Mouse (Mus musculus) lung, postnatal 0 days (tissue): ENCODE data around the gene Usp33. TPM values are rescaled to one million over a fixed set of nuclear protein-coding genes. Genes with fewer than 3 reads are reported as not detected.

Source experiments
- ATAC-seq: fragments of 200-750 bp; cut with Nextera tagmentation; 2 replicates; pipeline ENCODE4 v1.8.0; 2017; ENCODE audit warnings: moderate library complexity
- DNase-seq: peaks from one replicate; pipeline ENCODE4 v3.0.0-alpha.2; 2016; ENCODE audit warnings: low spot score
- H3K27ac ChIP-seq: fragments of 300-500 bp; sonication (generic); 2 replicates; pipeline ENCODE4 v1.5.1; 2014; ENCODE audit warnings: antibody characterized with exemption, mild to moderate bottlenecking, low read length, mixed read lengths
- H3K27me3 ChIP-seq: fragments of 300-500 bp; sonication (generic); replicated peaks from 2 replicates; pipeline ENCODE4 v1.6.1; 2014; ENCODE audit warnings: low read length, mixed read lengths; ENCODE audit not compliant: insufficient read depth
- H3K36me3 ChIP-seq: fragments of 300-500 bp; sonication (generic); 2 replicates; pipeline ENCODE4 v1.6.1; 2014; ENCODE audit warnings: low read length, mixed read lengths; ENCODE audit not compliant: insufficient read depth
- H3K4me1 ChIP-seq: fragments of 300-500 bp; sonication (generic); 2 replicates; pipeline ENCODE4 v1.6.1; 2014; ENCODE audit warnings: antibody characterized with exemption, low read depth, low read length, mixed read lengths; ENCODE audit not compliant: insufficient read depth
- H3K4me2 ChIP-seq: fragments of 300-500 bp; sonication (generic); replicated peaks from 2 replicates; pipeline ENCODE4 v1.6.1; 2014; ENCODE audit warnings: low read depth, mild to moderate bottlenecking, low read length, moderate library complexity, mixed read lengths
- H3K4me3 ChIP-seq: fragments of 300-500 bp; sonication (generic); 2 replicates; pipeline ENCODE4 v1.5.1; 2014; ENCODE audit warnings: low read depth, low read length
- H3K9ac ChIP-seq: fragments of 300-500 bp; sonication (generic); replicated peaks from 2 replicates; pipeline ENCODE4 v1.6.1; 2014; ENCODE audit warnings: low read depth, mild to moderate bottlenecking
- H3K9me3 ChIP-seq: fragments of 300-500 bp; sonication (generic); 2 replicates; pipeline ENCODE4 v1.6.1; 2016; ENCODE audit warnings: low read length, mixed read lengths
- CTCF ChIP-seq: IDR thresholded peaks from 2 replicates; pipeline ENCODE4 v1.5.1; 2016; ENCODE audit warnings: antibody characterized with exemption, mild to moderate bottlenecking
- EP300 ChIP-seq: IDR thresholded peaks from 2 replicates; pipeline ENCODE4 v1.6.1; 2016; ENCODE audit warnings: antibody characterized with exemption, mild to moderate bottlenecking, control low read depth
- WGBS: fragments of 180-500 bp; shearing (Covaris S2); extraction: QIAGEN DNeasy Blood & Tissue Kit; methylation state at CpG from one replicate; pipeline ENCODE4 v1.1.7; 2014; 5-methylcytosine and 5-hydroxymethylcytosine counted together
- polyA plus RNA-seq: library from polyadenylated mRNA; unstranded; fragments of >200 nt; fragmentation: Nextera tagmentation; extraction: Ambion mirVana; gene quantifications from 2 replicates; pipeline ENCODE4 v1.2.1, GENCODE M21; 2015

The Usp33 gene
- polyA plus RNA-seq, 1 experiment from 2014 or later = 43.1 TPM

DNA sequence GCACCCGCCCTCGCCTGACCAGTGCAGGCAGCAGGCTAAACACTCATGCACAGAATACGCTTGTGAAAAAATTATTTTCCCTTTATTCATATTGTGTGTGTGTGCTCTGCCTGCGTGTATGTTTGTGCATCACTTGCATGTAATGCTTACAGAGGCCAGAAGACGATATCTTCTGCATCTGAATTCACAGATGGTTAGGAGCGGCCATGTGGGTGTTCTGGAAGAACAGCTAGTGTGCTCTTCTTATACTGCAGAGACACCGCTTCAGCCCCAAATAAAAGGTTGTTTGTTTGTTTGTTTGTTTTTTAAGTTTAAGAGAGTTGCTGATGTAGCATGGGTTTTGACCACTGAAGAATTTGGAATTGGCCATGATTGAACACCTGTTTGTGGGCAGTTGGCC lies 59.1 kb downstream of the Usp33 start:
- H3K4me3 ChIP-seq = no peak overlapping the region
- H3K9ac ChIP-seq = no peak overlapping the region
- TF ChIP-seq EP300 = no peak
- no peak for TF ChIP-seq CTCF
- DNase-seq = no peak
- no peak overlapping the region for H3K27ac ChIP-seq
- no peaks in the 10 kb centered on the region for H3K9me3 ChIP-seq
- no peak overlapping the region for H3K4me2 ChIP-seq
- no peaks in the 10 kb centered on the region for H3K27me3 ChIP-seq
- no peak for ATAC-seq
- WGBS = 91% methylated on average over 7 of the region's 7 CpGs
- H3K36me3 ChIP-seq = no peaks in the 10 kb centered on the region
- H3K4me1 ChIP-seq = no peaks in the 10 kb centered on the region

DNA sequence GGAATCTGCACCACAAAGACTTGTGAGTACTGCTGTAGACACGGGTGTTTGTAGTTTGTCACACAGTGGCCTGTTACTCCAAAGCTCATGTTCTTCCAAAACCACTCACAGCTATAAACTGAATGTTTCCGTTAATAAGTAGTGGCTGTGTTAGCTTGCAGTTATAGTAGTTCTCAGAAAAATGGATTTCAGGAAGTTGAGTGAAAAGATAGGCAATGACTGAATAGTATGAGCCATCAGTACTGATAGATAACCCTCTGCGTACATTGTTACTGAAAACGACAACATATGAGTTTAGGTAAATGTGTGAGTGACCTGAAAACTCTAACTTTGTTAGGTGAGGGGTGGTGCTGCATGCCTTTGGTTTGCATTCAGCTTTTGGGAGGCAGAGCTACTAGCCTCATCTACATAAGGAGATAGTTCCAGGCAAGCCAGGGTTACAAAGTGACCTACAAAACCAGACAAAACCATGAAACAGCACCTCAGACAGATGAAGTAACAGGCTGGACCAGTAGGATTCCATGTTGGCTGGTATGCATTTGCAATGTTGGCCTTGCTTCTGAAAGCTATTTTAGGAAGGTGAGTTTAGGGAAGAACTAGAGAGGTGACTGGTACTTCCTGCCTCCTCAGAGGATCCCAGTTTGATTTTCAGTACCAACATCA lies 59.8 kb downstream of the Usp33 start:
- WGBS = 57% methylated on average over 4 of the region's 4 CpGs
- Histone ChIP-seq H3K4me2 (no peak overlapping the region), H3K9ac (no peak overlapping the region), H3K36me3 (no peaks in the 10 kb centered on the region), H3K27ac (0 out of 2 replicates have a peak overlapping the region, but pooled peaks have one; percentile 4), H3K27me3 (no peaks in the 10 kb centered on the region), H3K4me1 (no peaks in the 10 kb centered on the region), H3K4me3 (no peak overlapping the region), H3K9me3 (no peaks in the 10 kb centered on the region)
- TF ChIP-seq CTCF (no peak), EP300 (no peak)
- ATAC-seq (no peak; the same call in 1 of the 2 replicates), DNase-seq (no peak)

DNA sequence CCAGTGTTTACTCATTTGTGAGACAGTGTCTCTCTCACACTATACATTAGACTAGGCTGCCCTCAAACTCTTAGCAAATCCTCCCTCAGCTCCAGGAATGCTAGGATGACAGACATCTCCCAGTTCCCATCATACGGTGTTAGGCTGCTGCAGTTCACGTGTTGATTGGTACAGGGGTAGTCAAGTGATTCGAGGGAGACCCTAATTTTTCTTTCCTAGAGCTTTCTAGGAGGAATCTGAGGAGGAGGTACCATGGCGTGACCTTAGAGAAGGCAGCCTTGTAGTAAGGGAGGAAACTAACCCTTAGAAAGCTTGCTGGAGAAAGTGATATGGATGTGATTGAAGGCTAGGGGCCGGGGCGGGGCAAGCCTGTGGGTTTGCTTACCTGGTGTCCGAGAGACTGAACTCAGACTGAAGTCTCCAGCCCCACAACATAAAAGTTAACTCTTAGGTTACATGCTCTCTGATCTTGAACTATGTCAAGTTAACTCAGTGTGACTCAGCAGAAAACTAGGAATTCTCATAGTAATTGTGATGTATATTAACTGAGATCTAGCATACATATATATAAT lies 64.8 kb downstream of the Usp33 start:
- no peak overlapping the region for H3K4me3 ChIP-seq
- no peaks in the 10 kb centered on the region for H3K4me1 ChIP-seq
- no peak overlapping the region for H3K27ac ChIP-seq
- DNase-seq (no peak), ATAC-seq (no peak)
- no peaks in the 10 kb centered on the region for H3K9me3 ChIP-seq
- TF ChIP-seq EP300 (no peak), CTCF (no peak)
- WGBS = 65% methylated on average over 7 of the region's 7 CpGs
- H3K36me3 ChIP-seq = no peaks in the 10 kb centered on the region
- no peaks in the 10 kb centered on the region for H3K27me3 ChIP-seq
- H3K4me2 ChIP-seq = no peak overlapping the region
- H3K9ac ChIP-seq = no peak overlapping the region

DNA sequence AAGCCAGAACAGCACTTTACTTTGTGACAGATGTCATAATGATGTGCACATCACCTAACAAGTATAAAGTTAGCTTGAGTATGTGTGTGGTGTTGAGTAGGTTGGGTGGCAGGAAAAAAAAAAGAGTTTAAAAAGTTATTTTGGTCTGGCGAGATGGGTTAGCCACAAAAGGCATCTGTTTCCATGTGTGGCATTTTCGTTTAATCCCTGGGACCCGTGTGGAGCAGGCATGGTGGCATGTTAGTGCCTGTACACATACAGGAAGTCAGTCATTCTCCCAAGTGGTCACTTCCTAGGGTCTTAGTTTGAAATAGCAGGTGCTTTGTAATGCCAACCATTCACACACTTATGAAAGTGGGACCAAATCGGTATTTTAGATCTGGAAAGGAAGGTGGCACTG lies 66.1 kb downstream of the Usp33 start:
- Histone ChIP-seq H3K4me1 (no peaks in the 10 kb centered on the region), H3K36me3 (no peaks in the 10 kb centered on the region), H3K4me2 (no peak overlapping the region), H3K27ac (no peak overlapping the region), H3K4me3 (no peak overlapping the region), H3K9me3 (no peaks in the 10 kb centered on the region), H3K27me3 (no peaks in the 10 kb centered on the region), H3K9ac (no peak overlapping the region)
- DNase-seq (no peak), ATAC-seq (no peak)
- no peak for TF ChIP-seq EP300
- TF ChIP-seq CTCF = no peak
- 73% methylated on average over 4 of the region's 4 CpGs for WGBS

DNA sequence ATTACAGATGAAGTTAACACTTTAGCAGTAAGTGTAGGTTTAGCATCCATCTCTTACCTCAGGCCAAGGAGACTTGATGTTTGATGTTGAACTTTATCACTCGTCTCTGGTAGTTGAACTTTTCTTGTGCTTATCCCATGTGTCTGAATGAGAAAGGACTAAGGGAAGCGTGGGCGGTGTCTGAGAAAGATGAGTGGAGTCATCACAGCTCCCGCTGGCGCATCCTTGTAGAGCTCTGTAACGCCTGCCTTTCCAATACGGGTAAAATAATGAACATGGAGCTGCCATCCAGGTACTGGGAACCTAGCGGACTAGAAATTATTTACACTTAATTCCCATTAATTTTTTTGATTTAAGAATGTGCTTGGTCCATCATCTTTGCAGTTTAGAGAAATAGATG lies 82.6 kb downstream of the Usp33 start:
- H3K9ac ChIP-seq = no peak overlapping the region
- no peak overlapping the region for H3K4me3 ChIP-seq
- ATAC-seq (no peak), DNase-seq (no peak)
- no peak overlapping the region for H3K4me2 ChIP-seq
- TF ChIP-seq EP300 (no peak), CTCF (no peak)
- H3K36me3 ChIP-seq = peaks cover 14% of the 10 kb centered on the region; the same call in 1 of the 2 replicates
- H3K9me3 ChIP-seq = no peaks in the 10 kb centered on the region
- no peaks in the 10 kb centered on the region for H3K27me3 ChIP-seq
- H3K4me1 ChIP-seq = no peaks in the 10 kb centered on the region
- 86% methylated on average over 8 of the region's 8 CpGs for WGBS
- no peak overlapping the region for H3K27ac ChIP-seq

DNA sequence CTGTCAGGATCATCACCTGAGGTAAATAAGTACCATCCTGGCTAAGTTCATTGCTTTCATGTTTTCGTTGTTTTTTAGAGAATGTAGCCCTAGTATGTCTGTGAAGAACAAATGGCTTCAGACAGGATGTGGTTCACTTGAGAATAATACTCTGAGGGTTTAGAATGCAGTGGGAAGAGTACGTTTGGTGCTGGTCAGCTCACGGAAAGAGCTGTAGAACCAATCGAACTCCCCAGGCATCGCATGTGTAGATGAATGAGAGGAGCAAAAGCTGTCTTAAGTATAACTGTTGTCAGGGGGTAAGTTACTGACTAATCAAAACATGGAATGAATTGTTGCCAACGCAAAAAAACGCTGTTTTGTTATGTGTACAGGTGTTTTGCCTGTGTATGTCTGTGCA lies 86.4 kb downstream of the Usp33 start:
- H3K9me3 ChIP-seq = no peaks in the 10 kb centered on the region
- no peak for DNase-seq
- H3K27ac ChIP-seq = no peak overlapping the region
- no peak overlapping the region for H3K4me3 ChIP-seq
- WGBS = 95% methylated on average over 7 of the region's 7 CpGs
- H3K36me3 ChIP-seq = peaks cover 10% of the 10 kb centered on the region; the same call in 1 of the 2 replicates
- no peak for ATAC-seq
- H3K4me1 ChIP-seq = no peaks in the 10 kb centered on the region
- H3K4me2 ChIP-seq = no peak overlapping the region
- H3K9ac ChIP-seq = no peak overlapping the region
- no peak for TF ChIP-seq CTCF
- no peak for TF ChIP-seq EP300
- no peaks in the 10 kb centered on the region for H3K27me3 ChIP-seq
